Mouse (Mus musculus): ENCODE data around the gene Cnnm2. TPM values are rescaled to one million over a fixed set of nuclear protein-coding genes. Genes with fewer than 3 reads are reported as not detected.

The Cnnm2 gene
- polyA plus RNA-seq, 1 experiment from 2014 or later = 3.1 TPM

DNA sequence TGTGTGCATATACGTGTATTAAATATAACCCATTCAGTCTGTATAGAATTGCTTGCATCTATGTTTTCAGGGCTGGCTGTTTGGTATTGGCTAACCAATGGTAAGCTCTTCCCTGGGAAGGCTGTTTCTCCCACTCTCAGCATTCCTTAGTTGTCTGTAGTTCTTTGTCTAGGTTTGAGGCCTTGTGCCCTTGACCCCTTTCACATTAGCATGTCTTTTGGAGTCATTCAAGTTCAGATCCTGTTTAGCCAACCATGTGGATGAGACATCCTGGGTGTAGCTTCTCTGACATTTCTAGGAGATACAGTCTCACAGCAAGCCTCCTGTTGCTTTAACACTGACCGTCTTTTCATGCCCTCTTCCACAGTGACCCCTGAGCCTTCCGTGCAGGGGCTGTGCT lies 74.7 kb downstream of the Cnnm2 start:
- 77% methylated on average over 3 of the region's 3 CpGs for WGBS
- no peak overlapping the region for H3K4me3 ChIP-seq (replicated peaks)
- H3K4me1 ChIP-seq = no peaks in the 10 kb centered on the region
- H3K9ac ChIP-seq = no peak overlapping the region
- no peak overlapping the region for H3K27ac ChIP-seq
- H3K36me3 ChIP-seq = no peaks in the 10 kb centered on the region
- H3K4me2 ChIP-seq = no peak overlapping the region
- H3K27me3 ChIP-seq (replicated peaks) = no peaks in the 10 kb centered on the region
- ATAC-seq (ENCODE audit: insufficient read depth, low FRiP score, low read depth) = no peak
- H3K9me3 ChIP-seq = no peaks in the 10 kb centered on the region

DNA sequence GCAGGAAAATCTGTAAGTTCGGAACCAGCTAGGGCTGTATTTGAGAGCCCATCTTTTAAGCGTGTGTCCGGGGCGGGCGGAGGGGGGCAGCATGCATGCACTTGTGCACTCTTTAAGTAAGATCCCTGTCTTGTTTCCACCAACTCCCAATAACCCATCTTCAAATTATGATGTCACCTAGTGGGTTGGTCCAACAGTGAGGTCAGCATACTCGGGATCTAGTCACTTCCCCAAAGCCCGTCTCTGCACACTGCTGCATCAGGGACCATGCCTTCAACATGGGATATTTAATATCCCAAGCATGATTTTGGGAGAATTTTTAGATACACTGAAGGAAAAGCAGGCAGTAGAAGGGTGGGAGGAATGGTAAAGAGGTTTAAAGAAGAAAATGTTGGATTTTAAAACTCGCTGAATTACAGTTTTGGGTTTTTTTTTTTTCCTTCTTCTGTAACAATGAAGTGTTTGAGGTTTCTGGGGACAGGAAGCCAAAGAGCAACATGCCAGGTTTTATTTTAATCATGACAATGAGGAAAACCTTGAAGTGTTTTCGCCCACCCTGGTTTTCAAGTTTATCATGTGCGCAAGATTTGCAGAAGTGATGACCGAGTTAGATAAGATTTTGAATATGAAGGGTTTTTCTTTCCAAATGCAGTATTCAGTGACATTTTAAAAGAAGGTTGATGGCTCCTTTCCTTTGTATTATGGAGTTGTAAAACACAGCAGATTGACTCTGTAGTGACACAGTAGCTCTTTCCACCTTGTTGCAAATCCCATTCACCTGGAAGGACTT lies 76.1 kb downstream of the Cnnm2 start:
- H3K9ac ChIP-seq = no peak overlapping the region
- H3K4me1 ChIP-seq = no peaks in the 10 kb centered on the region
- H3K27me3 ChIP-seq (replicated peaks) = no peaks in the 10 kb centered on the region
- 82% methylated on average over 11 of the region's 11 CpGs for WGBS
- no peaks in the 10 kb centered on the region for H3K9me3 ChIP-seq
- H3K36me3 ChIP-seq = no peaks in the 10 kb centered on the region
- no peak overlapping the region for H3K27ac ChIP-seq
- no peak overlapping the region for H3K4me3 ChIP-seq (replicated peaks)
- ATAC-seq (ENCODE audit: insufficient read depth, low FRiP score, low read depth) = no peak
- no peak overlapping the region for H3K4me2 ChIP-seq

DNA sequence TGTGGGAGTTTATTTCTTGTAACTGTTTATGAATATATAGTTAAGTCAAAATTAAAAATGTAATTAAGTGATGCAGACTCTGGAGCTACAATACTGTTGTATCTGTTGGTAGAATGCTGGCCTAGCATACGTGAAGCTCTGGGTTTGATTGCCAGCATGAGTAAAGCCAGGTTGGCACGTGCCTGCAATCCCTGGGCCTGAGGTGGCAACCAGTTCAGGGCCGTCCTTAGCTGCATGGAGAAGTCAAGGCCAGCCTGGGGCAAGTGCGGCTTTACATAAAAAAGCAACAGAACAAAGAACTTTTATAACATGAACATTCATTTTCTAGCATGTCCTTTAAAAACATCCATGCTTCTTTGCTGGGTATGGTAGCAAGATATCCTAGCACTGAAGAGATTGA lies 79.6 kb downstream of the Cnnm2 start:
- WGBS = 82% methylated on average over 4 of the region's 4 CpGs
- no peaks in the 10 kb centered on the region for H3K4me1 ChIP-seq
- no peak overlapping the region for H3K9ac ChIP-seq
- ATAC-seq (ENCODE audit: insufficient read depth, low FRiP score, low read depth) = no peak
- H3K27ac ChIP-seq = no peak overlapping the region
- no peak overlapping the region for H3K4me2 ChIP-seq
- no peak overlapping the region for H3K4me3 ChIP-seq (replicated peaks)
- H3K27me3 ChIP-seq (replicated peaks) = no peaks in the 10 kb centered on the region
- H3K36me3 ChIP-seq = no peaks in the 10 kb centered on the region
- no peaks in the 10 kb centered on the region for H3K9me3 ChIP-seq

DNA sequence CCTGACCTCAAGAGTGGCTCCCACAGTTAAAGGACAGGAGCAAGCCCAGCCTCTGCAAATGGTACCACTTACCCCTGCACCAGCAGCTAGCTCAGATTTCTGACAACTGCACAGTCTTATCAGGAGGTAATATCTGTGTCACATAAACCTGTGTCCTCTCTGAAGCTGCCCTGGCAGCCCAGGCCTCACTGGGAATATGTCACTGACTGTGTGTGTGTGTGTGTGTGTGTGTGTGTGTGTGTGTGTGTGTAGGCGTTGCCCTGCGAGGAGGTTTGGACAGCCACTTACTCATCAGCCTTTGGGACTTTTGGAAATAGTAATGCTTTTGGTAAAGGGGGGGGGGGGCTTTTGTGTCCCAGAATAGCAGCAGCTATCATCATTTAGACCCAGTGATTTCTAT lies 81.6 kb downstream of the Cnnm2 start:
- WGBS = 54% methylated on average over 2 of the region's 2 CpGs
- no peak overlapping the region for H3K4me2 ChIP-seq
- ATAC-seq (ENCODE audit: insufficient read depth, low FRiP score, low read depth) = no peak

DNA sequence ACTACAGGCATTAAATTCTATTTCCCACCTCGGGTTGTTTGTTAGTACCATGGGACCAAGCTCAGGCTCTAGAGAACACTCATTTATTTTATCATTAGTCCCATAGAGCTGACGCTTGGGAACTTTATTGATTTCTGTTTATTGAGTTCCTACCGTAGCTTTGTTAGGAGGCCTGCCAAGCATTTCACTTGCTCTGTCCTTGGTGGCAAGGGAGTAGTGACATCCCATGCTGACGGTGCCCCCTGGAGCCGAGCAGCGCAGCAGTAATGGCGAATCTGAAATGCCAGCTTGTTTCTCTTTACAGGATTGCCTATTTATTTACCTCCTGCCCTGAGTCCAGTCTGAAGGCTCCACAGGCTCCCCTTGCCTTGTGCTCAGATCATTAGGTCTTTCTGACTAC lies 84.7 kb downstream of the Cnnm2 start:
- no peaks in the 10 kb centered on the region for H3K36me3 ChIP-seq
- H3K4me3 ChIP-seq (replicated peaks) = no peak overlapping the region
- H3K9me3 ChIP-seq = no peaks in the 10 kb centered on the region
- H3K4me1 ChIP-seq = 0 out of 2 replicates have a peak, but pooled peaks cover 3% of the 10 kb centered on the region
- no peak overlapping the region for H3K4me2 ChIP-seq
- H3K9ac ChIP-seq = no peak overlapping the region
- H3K27ac ChIP-seq = no peak overlapping the region
- no peak for ATAC-seq (ENCODE audit: insufficient read depth, low FRiP score, low read depth)
- 79% methylated on average over 7 of the region's 7 CpGs for WGBS
- H3K27me3 ChIP-seq (replicated peaks) = no peaks in the 10 kb centered on the region

More for the DNA sequence above, 81.6 kb downstream of the Cnnm2 start:
- Histone ChIP-seq H3K4me3 (replicated peaks) (no peak overlapping the region), H3K9ac (no peak overlapping the region), H3K9me3 (no peaks in the 10 kb centered on the region), H3K36me3 (no peaks in the 10 kb centered on the region), H3K27ac (no peak overlapping the region), H3K4me1 (no peaks in the 10 kb centered on the region), H3K27me3 (replicated peaks) (no peaks in the 10 kb centered on the region)

DNA sequence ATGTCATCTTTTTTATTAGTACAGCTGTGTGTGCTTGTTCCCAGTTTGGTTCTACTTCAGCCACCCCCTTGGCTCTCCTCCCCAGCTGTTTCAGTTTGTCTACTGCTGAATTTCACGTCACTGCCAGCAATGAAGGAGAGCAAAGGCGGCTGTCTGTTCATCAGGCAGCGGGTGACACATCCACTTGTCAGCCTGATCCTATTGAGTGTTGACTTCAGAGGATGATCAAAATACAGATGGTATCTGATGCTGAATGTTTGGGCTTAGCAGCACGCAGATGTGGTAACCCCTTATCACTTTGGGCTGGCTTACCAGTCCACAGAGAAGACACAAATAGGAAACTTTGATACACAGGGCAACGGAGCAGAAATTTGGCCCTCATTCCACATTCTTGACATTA lies 85.1 kb downstream of the Cnnm2 start:
- Histone ChIP-seq H3K4me1 (0 out of 2 replicates have a peak, but pooled peaks cover 3% of the 10 kb centered on the region), H3K27me3 (replicated peaks) (no peaks in the 10 kb centered on the region), H3K36me3 (no peaks in the 10 kb centered on the region), H3K9me3 (no peaks in the 10 kb centered on the region), H3K4me3 (replicated peaks) (no peak overlapping the region), H3K4me2 (no peak overlapping the region), H3K27ac (no peak overlapping the region), H3K9ac (no peak overlapping the region)
- 77% methylated on average over 5 of the region's 5 CpGs for WGBS
- ATAC-seq (ENCODE audit: insufficient read depth, low FRiP score, low read depth) = no peak

DNA sequence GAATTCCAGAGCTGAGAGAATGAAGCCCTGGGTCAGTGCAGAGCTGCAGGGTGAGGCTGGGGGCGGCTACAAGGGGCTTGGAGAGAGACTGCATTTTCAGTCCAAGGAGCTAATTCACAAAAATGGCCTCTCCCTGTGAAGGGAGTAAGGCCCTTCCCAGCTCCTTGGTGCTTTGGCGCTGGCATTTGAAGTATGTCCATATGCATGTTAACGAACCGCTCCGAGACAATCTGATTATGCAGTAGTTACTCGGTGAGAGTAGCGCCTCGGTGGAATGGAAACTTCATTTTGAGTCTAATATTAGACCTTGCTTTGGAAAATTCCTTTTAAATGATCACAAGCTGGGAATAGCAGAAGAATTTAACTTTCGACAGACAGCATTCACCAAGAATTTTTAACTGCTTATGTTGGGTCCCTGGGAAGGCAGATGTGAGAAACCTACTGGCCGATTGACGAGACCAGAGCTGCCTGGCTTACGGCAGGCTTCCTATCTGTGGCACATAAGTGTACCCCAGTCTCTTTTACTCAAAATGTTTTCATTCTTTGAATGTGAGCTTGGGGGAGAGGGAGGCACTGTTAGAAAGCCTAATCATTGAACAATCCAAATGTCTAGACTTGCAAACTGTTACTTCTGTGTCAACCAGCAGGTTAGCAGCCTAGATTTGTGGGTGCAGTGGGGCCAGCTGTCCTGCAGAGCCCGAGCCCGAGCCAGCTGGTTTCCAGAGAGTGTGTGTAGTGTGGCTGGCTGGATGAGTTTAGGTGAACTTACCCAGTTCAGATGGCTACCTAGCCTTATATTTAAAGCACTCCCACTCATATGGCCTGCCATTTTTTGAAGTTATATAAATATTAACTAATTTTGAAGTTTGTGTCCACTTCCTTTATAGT lies 87.2 kb downstream of the Cnnm2 start:
- ATAC-seq (ENCODE audit: insufficient read depth, low FRiP score, low read depth) = no peak
- no peaks in the 10 kb centered on the region for H3K27me3 ChIP-seq (replicated peaks)

DNA sequence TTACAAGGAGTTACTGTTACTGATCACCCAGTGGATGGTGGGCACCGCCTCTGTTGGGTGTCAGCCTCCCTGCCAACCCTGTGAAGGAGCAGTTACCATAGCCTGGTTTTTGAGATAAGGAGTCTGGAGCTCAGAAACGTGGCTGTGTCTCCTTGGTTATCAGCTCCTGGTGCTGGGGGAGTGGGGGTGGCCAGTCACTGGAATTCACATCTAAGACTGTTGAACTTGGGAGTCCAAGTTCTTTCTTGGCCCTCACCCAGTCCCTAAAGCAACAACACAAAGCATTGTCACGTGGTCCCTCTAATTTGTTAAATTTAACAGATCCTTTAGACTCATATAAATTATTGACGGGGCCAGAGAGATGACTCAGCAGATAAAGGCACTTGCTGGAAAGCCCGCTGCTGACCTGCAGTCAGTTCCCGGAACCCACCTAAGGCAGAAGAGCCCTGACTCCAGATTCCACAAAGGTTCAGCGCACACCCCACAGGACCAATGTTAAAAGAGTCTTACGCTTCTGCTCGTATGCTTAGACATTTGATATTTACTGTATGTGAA lies 88.1 kb downstream of the Cnnm2 start:
- Histone ChIP-seq H3K27ac (no peak overlapping the region), H3K4me2 (no peak overlapping the region), H3K4me3 (replicated peaks) (no peak overlapping the region), H3K36me3 (no peaks in the 10 kb centered on the region), H3K9me3 (no peaks in the 10 kb centered on the region), H3K9ac (no peak overlapping the region), H3K4me1 (0 out of 2 replicates have a peak, but pooled peaks cover 3% of the 10 kb centered on the region), H3K27me3 (replicated peaks) (no peaks in the 10 kb centered on the region)
- ATAC-seq (ENCODE audit: insufficient read depth, low FRiP score, low read depth) = peak; percentile 95
- 56% methylated on average over 9 of the region's 9 CpGs for WGBS

More for the DNA sequence above, 87.2 kb downstream of the Cnnm2 start:
- Histone ChIP-seq H3K9ac (no peak overlapping the region), H3K4me2 (no peak overlapping the region), H3K4me3 (replicated peaks) (no peak overlapping the region), H3K27ac (no peak overlapping the region; the same call in 1 of the 2 replicates), H3K9me3 (no peaks in the 10 kb centered on the region), H3K4me1 (0 out of 2 replicates have a peak, but pooled peaks cover 3% of the 10 kb centered on the region), H3K36me3 (no peaks in the 10 kb centered on the region)
- WGBS = 69% methylated on average over 14 of the region's 14 CpGs

DNA sequence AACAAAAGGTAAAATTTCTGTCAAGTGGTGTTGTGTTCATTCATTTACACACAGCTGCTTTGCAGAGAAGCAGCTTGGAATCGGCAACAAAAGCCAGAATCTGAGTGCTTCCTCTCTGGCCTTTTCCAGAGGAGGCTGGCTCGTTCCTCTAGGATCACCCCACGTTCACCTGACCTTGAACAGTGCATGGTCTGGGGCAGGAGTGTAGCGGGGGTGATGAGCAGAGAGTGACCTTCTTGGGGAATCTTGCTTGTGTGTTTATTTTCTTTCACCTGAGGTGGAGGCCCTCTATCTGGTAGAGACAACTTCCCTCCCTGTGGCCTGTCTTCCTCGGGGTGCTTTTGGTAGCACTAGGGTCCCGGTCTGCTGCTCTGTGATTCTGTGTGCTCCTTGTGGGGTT lies 94.8 kb downstream of the Cnnm2 start:
- H3K27ac ChIP-seq = no peak overlapping the region
- H3K27me3 ChIP-seq (replicated peaks) = no peaks in the 10 kb centered on the region
- no peak for ATAC-seq (ENCODE audit: insufficient read depth, low FRiP score, low read depth)
- no peaks in the 10 kb centered on the region for H3K9me3 ChIP-seq
- H3K4me1 ChIP-seq = no peaks in the 10 kb centered on the region; the same call in 1 of the 2 replicates
- H3K9ac ChIP-seq = no peak overlapping the region
- WGBS = 43% methylated on average over 6 of the region's 6 CpGs
- no peak overlapping the region for H3K4me2 ChIP-seq
- H3K4me3 ChIP-seq (replicated peaks) = no peak overlapping the region
- H3K36me3 ChIP-seq = no peaks in the 10 kb centered on the region

DNA sequence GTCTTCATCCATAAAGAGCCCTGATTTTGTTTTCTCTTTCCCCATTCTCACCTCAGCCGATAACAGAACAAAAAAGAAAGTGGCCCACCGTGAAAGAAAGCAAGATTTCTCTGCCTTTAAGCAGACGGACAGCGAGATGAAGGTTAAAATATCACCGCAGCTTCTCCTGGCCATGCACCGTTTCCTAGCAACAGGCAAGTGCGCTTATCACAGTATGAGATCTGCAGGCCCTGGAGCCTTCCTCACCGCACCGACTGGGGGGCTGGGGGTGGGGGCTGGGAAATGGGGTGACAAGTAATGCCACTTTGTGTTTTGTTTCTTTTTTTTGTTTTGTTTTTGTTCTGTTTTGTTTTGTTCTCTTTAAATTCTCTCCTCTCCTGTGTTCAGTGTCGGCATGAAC lies 95.4 kb downstream of the Cnnm2 start:
- Histone ChIP-seq H3K4me2 (no peak overlapping the region), H3K27me3 (replicated peaks) (no peaks in the 10 kb centered on the region), H3K27ac (no peak overlapping the region), H3K9me3 (no peaks in the 10 kb centered on the region), H3K9ac (no peak overlapping the region), H3K4me1 (no peaks in the 10 kb centered on the region; the same call in 1 of the 2 replicates), H3K4me3 (replicated peaks) (no peak overlapping the region), H3K36me3 (no peaks in the 10 kb centered on the region)
- no peak for ATAC-seq (ENCODE audit: insufficient read depth, low FRiP score, low read depth)
- 32% methylated on average over 10 of the region's 10 CpGs for WGBS

DNA sequence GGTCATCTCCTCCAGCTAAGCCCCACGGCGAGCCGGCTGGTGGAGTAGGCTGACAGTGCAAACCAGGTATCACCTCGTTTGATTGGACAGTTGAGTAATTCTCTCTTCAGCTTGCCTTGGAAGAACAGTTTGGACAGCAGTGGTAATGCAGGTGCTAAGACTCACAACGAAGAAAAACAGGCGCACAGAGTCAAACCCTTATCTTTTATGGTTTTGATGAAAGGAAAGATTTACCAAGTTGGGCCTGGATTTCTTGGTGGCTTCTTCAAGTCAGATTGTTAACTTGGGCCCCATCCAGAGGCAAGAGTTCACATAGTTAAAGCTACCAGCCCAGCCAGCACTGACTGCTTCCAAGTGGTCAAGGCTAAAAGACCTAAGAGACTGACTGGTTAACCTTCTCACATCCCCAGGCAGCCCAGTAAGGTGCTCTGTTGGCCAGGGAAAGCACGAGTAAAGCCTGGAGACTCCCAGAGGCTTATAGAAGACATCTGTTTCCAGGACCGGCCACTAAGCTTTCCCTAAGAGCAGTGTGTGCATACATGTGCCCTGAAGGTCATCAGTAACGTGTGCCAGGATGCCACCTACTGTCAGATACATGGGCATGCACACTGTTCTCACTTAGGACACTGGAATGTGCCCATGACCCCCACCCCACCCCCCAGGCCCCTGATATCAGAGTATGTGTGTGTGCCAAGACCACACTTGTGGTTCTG lies 96.0 kb downstream of the Cnnm2 start:
- Histone ChIP-seq H3K4me3 (replicated peaks) (no peak overlapping the region), H3K27ac (no peak overlapping the region), H3K9ac (no peak overlapping the region), H3K36me3 (no peaks in the 10 kb centered on the region), H3K4me2 (no peak overlapping the region), H3K27me3 (replicated peaks) (no peaks in the 10 kb centered on the region), H3K4me1 (no peaks in the 10 kb centered on the region; the same call in 1 of the 2 replicates), H3K9me3 (no peaks in the 10 kb centered on the region)
- ATAC-seq (ENCODE audit: insufficient read depth, low FRiP score, low read depth) = no peak
- WGBS = 51% methylated on average over 9 of the region's 9 CpGs

All from stomach, embryonic 15.5 days (tissue).